Mouse (Mus musculus) MEL (cell line): Measurements from ENCODE around the gene Cisd1. TPM values are rescaled to one million over a fixed set of nuclear protein-coding genes. Genes with fewer than 3 reads are reported as not detected.

Source experiments
- DNase-seq: peaks from one replicate; pipeline ENCODE4 v3.0.0; 2011; ENCODE audit warnings: low read depth, low spot score
- H3K27ac ChIP-seq: 2 replicates; pipeline ENCODE4 v1.5.1; 2012; ENCODE audit warnings: low read depth, mild to moderate bottlenecking, control low read depth, low read length, moderate library complexity; ENCODE audit not compliant: control insufficient read depth
- H3K27me3 ChIP-seq, 2 experiments: fragments of 150-350 bp in 1 of 2; sonication (generic) in 1 of 2; 2 replicates each; pipeline ENCODE4 v1.6.1; 2012; ENCODE audit warnings: low read length in 2 of 2, mild to moderate bottlenecking in 2 of 2, improper control_type of control experiment in 1 of 2, moderate library complexity in 1 of 2; ENCODE audit not compliant: insufficient read depth in 2 of 2, control insufficient read depth in 1 of 2
- H3K36me3 ChIP-seq, 2 experiments: 2 replicates each; pipeline ENCODE4 v1.6.1; 2012 to 2014; ENCODE audit warnings: low read length in 2 of 2, improper control_type of control experiment in 1 of 2, inconsistent platforms in 1 of 2, mild to moderate bottlenecking in 1 of 2; ENCODE audit not compliant: insufficient read depth in 2 of 2, control insufficient read depth in 1 of 2
- H3K4me1 ChIP-seq, 2 experiments: fragments of 150-350 bp in 1 of 2; sonication (generic) in 1 of 2; 2 replicates each; pipeline ENCODE4 v1.6.1; 2012; ENCODE audit warnings: low read length in 2 of 2, improper control_type of control experiment in 1 of 2, mild to moderate bottlenecking in 1 of 2; ENCODE audit not compliant: insufficient read depth in 2 of 2, control insufficient read depth in 1 of 2
- H3K4me3 ChIP-seq, 2 experiments: fragments of 150-350 bp in 1 of 2; sonication (generic) in 1 of 2; 2 replicates each; pipeline ENCODE4 v1.5.1; 2012; ENCODE audit warnings: low read depth in 2 of 2, low read length in 2 of 2, mild to moderate bottlenecking in 2 of 2, moderate library complexity in 2 of 2, control low read depth in 1 of 2, improper control_type of control experiment in 1 of 2; ENCODE audit not compliant: control insufficient read depth in 1 of 2, insufficient read depth in 1 of 2
- H3K79me2 ChIP-seq: 2 replicates; pipeline ENCODE4 v1.6.1; 2012; ENCODE audit warnings: mild to moderate bottlenecking, low read length, moderate library complexity; ENCODE audit not compliant: control insufficient read depth, poor library complexity, insufficient read depth
- H3K9ac ChIP-seq: 2 replicates; pipeline ENCODE4 v1.6.1; 2012; ENCODE audit warnings: low read depth, mild to moderate bottlenecking, control low read depth, low read length, moderate library complexity; ENCODE audit not compliant: control insufficient read depth, poor library complexity, severe bottlenecking
- H3K9me3 ChIP-seq: fragments of 150-350 bp; sonication (generic); replicated peaks from 2 replicates; pipeline ENCODE4 v1.6.1; 2012; ENCODE audit warnings: mild to moderate bottlenecking, low read length, improper control_type of control experiment, moderate library complexity; ENCODE audit not compliant: insufficient read depth
- CHD2 ChIP-seq: IDR thresholded peaks from 2 replicates; pipeline ENCODE4 v1.6.1; 2011; ENCODE audit warnings: low read length, improper control_type of control experiment
- E2F4 ChIP-seq: IDR thresholded peaks from 2 replicates; pipeline ENCODE4 v1.6.1; 2011; ENCODE audit warnings: low read depth, low read length, improper control_type of control experiment, borderline replicate concordance
- ETS1 ChIP-seq: IDR thresholded peaks from 2 replicates; pipeline ENCODE4 v1.6.1; 2012; ENCODE audit warnings: low read depth, mild to moderate bottlenecking, inconsistent platforms, low read length, improper control_type of control experiment, moderate library complexity
- GATA1 ChIP-seq: IDR thresholded peaks from 2 replicates; pipeline ENCODE4 v1.6.1; 2011; ENCODE audit warnings: low read depth, low read length, improper control_type of control experiment
- KAT2A ChIP-seq: conservative IDR thresholded peaks from 2 replicates; pipeline ENCODE4 v1.6.1; 2012; ENCODE audit warnings: low read depth, low read length, improper control_type of control experiment, inconsistent platforms
- MAFK ChIP-seq: IDR thresholded peaks from 2 replicates; pipeline ENCODE4 v1.6.1; 2011; ENCODE audit warnings: low read depth, mild to moderate bottlenecking, low read length, improper control_type of control experiment, borderline replicate concordance
- MEF2A ChIP-seq: IDR thresholded peaks from 2 replicates; pipeline ENCODE4 v1.6.1; 2014; ENCODE audit warnings: low read depth, mild to moderate bottlenecking, inconsistent platforms, low read length, improper control_type of control experiment; ENCODE audit not compliant: poor library complexity, insufficient replicate concordance, severe bottlenecking; ENCODE audit errors: extremely low read depth
- MXI1 ChIP-seq: IDR thresholded peaks from 2 replicates; pipeline ENCODE4 v1.6.1; 2011; ENCODE audit warnings: mild to moderate bottlenecking, low read depth, low read length, improper control_type of control experiment
- MYC ChIP-seq: IDR thresholded peaks from 2 replicates; pipeline ENCODE4 v1.6.1; 2011; ENCODE audit warnings: low read depth, mild to moderate bottlenecking, low read length, improper control_type of control experiment, moderate library complexity
- NRF1 ChIP-seq: IDR thresholded peaks from 2 replicates; pipeline ENCODE4 v1.6.1; 2014; ENCODE audit warnings: low read depth, mild to moderate bottlenecking, inconsistent platforms, low read length, improper control_type of control experiment, moderate library complexity; ENCODE audit not compliant: poor library complexity, insufficient read depth, severe bottlenecking
- POLR2AphosphoS2 ChIP-seq: IDR thresholded peaks from 2 replicates; pipeline ENCODE4 v1.6.1; 2011; ENCODE audit warnings: low read length, improper control_type of control experiment
- POLR2AphosphoS5 ChIP-seq: IDR thresholded peaks from 2 replicates; pipeline ENCODE4 v1.6.1; 2012; ENCODE audit warnings: low read depth, borderline replicate concordance, mild to moderate bottlenecking, inconsistent platforms, low read length, moderate library complexity, mixed read lengths
- RAD21 ChIP-seq: IDR thresholded peaks from 2 replicates; pipeline ENCODE4 v1.6.1; 2011; ENCODE audit warnings: mild to moderate bottlenecking, low read depth, low read length, improper control_type of control experiment
- TAL1 ChIP-seq: IDR thresholded peaks from 2 replicates; pipeline ENCODE4 v1.6.1; 2012; ENCODE audit warnings: mild to moderate bottlenecking, inconsistent platforms, low read length, moderate library complexity, mixed read lengths
- UBTF ChIP-seq: IDR thresholded peaks from 2 replicates; pipeline ENCODE4 v1.6.1; 2012; ENCODE audit warnings: low read depth, mild to moderate bottlenecking, inconsistent platforms, low read length, improper control_type of control experiment, moderate library complexity, borderline replicate concordance; ENCODE audit not compliant: insufficient read depth
- ZC3H11A ChIP-seq: IDR thresholded peaks from 2 replicates; pipeline ENCODE4 v1.6.1; 2012; ENCODE audit warnings: low read depth, mild to moderate bottlenecking, inconsistent platforms, low read length, improper control_type of control experiment
- ZMIZ1 ChIP-seq: IDR thresholded peaks from 2 replicates; pipeline ENCODE4 v1.6.1; 2012; ENCODE audit warnings: low read depth, mild to moderate bottlenecking, inconsistent platforms, low read length, improper control_type of control experiment, moderate library complexity
- ZNF384 ChIP-seq: IDR thresholded peaks from 2 replicates; pipeline ENCODE4 v1.6.1; 2012; ENCODE audit warnings: low read depth, mild to moderate bottlenecking, inconsistent platforms, low read length, improper control_type of control experiment
- polyA plus RNA-seq, 2 experiments: library from polyadenylated mRNA; stranded (reverse) in 1 of 2; unstranded in 1 of 2; fragments of >175 nt in 1 of 2; fragments of >200 nt in 1 of 2; gene quantifications; 2 replicates each; pipeline versions ENCODE4 v1.2.1 to v1.2.4; 2012; ENCODE audit warnings: low replicate concordance in 2 of 2, low read depth in 1 of 2; ENCODE audit not compliant: insufficient read length in 2 of 2, insufficient read depth in 1 of 2, missing spikeins in 1 of 2
- total RNA-seq: library from RNA; depleted of rRNA; stranded (reverse); fragments of 300-350 nt; gene quantifications from 2 replicates; pipeline ENCODE4 v1.2.3, GENCODE M21; 2012

Cisd1 gene
- total and polyA plus RNA-seq, 3 experiments, result 108 to 109 TPM; not detected in 1

GRCm38 (mm10) chr10:71330070-71330469 lies 14.7 kb downstream of the Cisd1 start:
- no peak overlapping the region for H3K27ac ChIP-seq
- H3K4me3 ChIP-seq, result no peak overlapping the region
- no peaks in the 10 kb centered on the region for H3K79me2 ChIP-seq
- no peaks in the 10 kb centered on the region for H3K27me3 ChIP-seq
- H3K9ac ChIP-seq, result no peak overlapping the region
- no peaks in the 10 kb centered on the region for H3K9me3 ChIP-seq
- TF ChIP-seq MEF2A (no peak), UBTF (no peak), POLR2AphosphoS2 (no peak), KAT2A (no peak), CHD2 (no peak), MAFK (no peak), ZMIZ1 (no peak), RAD21 (no peak), ETS1 (no peak), ZC3H11A (no peak), POLR2AphosphoS5 (no peak), MXI1 (no peak), MYC (no peak), NRF1 (no peak)
- peaks cover 0 to 5% of the 10 kb centered on the region in 2 experiments; a peak in 2 of 4 replicates for H3K36me3 ChIP-seq
- no peaks in the 10 kb centered on the region for H3K4me1 ChIP-seq
- DNase-seq, result no peak

- no peaks in the 10 kb centered on the region for H3K9me3 ChIP-seq
- H3K36me3 ChIP-seq, result peaks cover 0 to 5% of the 10 kb centered on the region in 2 experiments; a peak in 2 of 4 replicates
- no peaks in the 10 kb centered on the region for H3K79me2 ChIP-seq
- no peak for DNase-seq
- H3K4me1 ChIP-seq, result no peaks in the 10 kb centered on the region
- H3K27ac ChIP-seq, result no peak overlapping the region
- TF ChIP-seq E2F4 (no peak), TAL1 (no peak), ETS1 (no peak), CHD2 (no peak), GATA1 (no peak), ZNF384 (no peak), MYC (no peak)
- H3K4me3 ChIP-seq, result no peak overlapping the region
- H3K27me3 ChIP-seq, result no peaks in the 10 kb centered on the region
- no peak overlapping the region for H3K9ac ChIP-seq
Observed at GRCm38 (mm10) chr10:71329295-71329694, 15.5 kb downstream of the Cisd1 start.
